Mouse (Mus musculus) kidney, adult 11 months (tissue): ENCODE data around the gene Zfp598.
A peak's percentile ranks its signal among the peaks of the same experiment; 100 is the strongest.

Source experiments
- DNase-seq: peaks from one replicate; pipeline ENCODE4 v3.0.0; 2022

Zfp598 gene

GRCm38 (mm10) chr17:24723122-24723880, 53.8 kb downstream of the Zfp598 start:
- DNase-seq = no peak

GRCm38 (mm10) chr17:24723881-24724180, 54.3 kb downstream of the Zfp598 start:
- no peak for DNase-seq

GRCm38 (mm10) chr17:24724184-24724583, 54.7 kb downstream of the Zfp598 start, which contains the start of gene Ndufb10:
TSS of gene Ndufb10 (minus strand) at chr17:24724478.
- peak; percentile 94 for DNase-seq

GRCm38 (mm10) chr17:24725637-24726390, 56.3 kb downstream of the Zfp598 start:
- DNase-seq = no peak

GRCm38 (mm10) chr17:24727618-24728017, 58.1 kb downstream of the Zfp598 start, which contains the start of gene Rpl3l:
TSS of gene Rpl3l (plus strand) at chr17:24727820.
- DNase-seq = no peak

GRCm38 (mm10) chr17:24728184-24728583, 58.7 kb downstream of the Zfp598 start:
- DNase-seq = no peak

GRCm38 (mm10) chr17:24729067-24729466, 59.6 kb downstream of the Zfp598 start:
- no peak for DNase-seq

GRCm38 (mm10) chr17:24730787-24731186, 61.3 kb downstream of the Zfp598 start:
- no peak for DNase-seq
